Mouse (Mus musculus): ENCODE data around the gene Lmx1b.

Gene Lmx1b

GRCm38 (mm10) chr2:33582457-33583060, 57.8 kb downstream of the Lmx1b start:
- DNase-seq (ENCODE audit: low read depth) = no peak

DNA sequence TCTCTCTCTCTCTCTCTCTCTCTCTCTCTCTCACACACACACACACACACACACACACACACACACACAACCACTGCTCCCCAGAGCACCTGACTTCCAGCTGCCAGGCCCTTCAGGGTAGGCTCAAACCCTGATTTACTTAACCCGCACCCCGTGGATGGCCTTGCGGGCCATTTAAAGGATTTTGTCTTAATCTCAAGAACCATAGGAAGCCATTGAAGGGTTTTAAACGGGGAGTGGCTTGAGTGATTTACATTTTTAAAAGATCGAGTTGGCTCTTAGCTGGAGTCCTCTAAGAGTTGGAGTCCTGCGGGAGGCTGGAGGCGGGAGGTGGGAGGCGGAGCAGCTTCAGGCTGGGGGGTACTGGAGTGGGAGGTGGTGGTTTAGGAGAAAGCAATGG, 58.4 kb downstream of the Lmx1b start:
- DNase-seq (ENCODE audit: low read depth) = no peak

- DNase-seq (ENCODE audit: low read depth) = no peak
Observed at GRCm38 (mm10) chr2:33581449-33581777, 58.9 kb downstream of the Lmx1b start.

GRCm38 (mm10) chr2:33580697-33581448, 59.4 kb downstream of the Lmx1b start:
- no peak for DNase-seq (ENCODE audit: low read depth)

DNA sequence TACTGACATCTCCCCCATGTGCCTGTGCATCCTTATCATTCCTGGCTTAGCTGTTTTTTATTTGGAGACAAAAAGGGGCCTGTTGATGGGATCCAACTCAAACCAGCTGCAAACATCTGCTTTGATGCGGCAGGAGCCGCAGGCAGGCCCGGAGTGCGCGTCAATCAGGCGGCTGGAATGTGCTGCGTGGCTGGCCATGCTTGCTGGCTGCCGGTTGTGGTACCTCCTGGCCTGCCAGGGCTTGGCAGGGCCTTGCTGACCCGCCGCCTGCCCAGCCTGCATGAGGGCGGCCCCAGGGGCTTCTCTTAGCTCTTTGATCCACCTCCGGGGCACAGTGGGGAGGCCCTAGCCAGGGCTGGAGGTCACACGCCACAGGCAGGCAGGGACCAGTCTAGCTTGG, 64.9 kb downstream of the Lmx1b start:
- no peak for DNase-seq (ENCODE audit: low read depth)

DNA sequence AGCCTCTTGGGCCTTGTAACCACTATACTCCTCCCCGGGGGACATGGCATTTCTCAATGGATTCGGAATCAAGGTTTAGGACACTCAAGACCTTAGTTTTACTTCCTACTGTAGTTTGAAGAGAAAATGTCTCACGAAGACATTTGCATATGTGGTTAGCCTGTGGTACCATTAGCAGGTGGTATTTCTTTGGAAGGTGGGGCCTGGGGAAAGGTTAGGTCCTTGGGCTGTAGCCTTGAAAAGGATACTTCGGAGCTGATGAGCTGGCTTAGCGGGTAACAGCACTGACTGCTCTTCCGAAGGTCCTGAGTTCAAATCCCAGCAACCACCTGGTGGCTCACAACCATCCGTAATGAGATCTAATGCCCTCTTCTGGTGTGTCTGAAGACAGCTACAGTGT, 67.2 kb downstream of the Lmx1b start:
- no peak for DNase-seq (ENCODE audit: low read depth)

- DNase-seq (ENCODE audit: low read depth) = no peak
Observed at GRCm38 (mm10) chr2:33571219-33571824, 69.0 kb downstream of the Lmx1b start.

DNA sequence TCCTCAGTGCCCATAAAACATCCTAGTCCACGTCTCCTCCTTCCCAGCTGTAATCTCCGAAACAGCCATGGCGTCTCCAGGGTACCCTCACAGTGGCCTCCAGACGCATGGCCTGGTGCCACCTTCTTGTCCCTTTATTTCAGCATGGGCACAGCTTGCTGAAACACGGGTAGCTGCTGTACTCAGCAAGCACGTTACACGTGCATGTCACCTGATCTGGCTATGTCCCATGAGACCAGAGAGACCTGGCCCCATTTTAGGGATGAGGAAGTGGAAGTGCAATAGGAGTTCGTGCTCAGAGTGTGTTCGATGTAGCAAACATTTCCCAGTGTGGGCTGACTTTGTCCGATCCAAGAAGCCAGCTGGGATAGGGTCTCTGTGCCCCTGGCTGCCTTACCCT, 70.6 kb downstream of the Lmx1b start:
- DNase-seq (ENCODE audit: low read depth) = no peak

GRCm38 (mm10) chr2:33569240-33569639, 71.1 kb downstream of the Lmx1b start:
- DNase-seq (ENCODE audit: low read depth) = no peak

- DNase-seq (ENCODE audit: low read depth) = no peak
Observed at GRCm38 (mm10) chr2:33565886-33566285, 74.4 kb downstream of the Lmx1b start.

GRCm38 (mm10) chr2:33564748-33565147, 75.6 kb downstream of the Lmx1b start:
- DNase-seq (ENCODE audit: low read depth) = no peak

- peak; percentile 23 for DNase-seq (ENCODE audit: low read depth)
Observed at GRCm38 (mm10) chr2:33559752-33560151, 80.6 kb downstream of the Lmx1b start.

GRCm38 (mm10) chr2:33559334-33559733, 81.0 kb downstream of the Lmx1b start:
- no peak for DNase-seq (ENCODE audit: low read depth)

DNA sequence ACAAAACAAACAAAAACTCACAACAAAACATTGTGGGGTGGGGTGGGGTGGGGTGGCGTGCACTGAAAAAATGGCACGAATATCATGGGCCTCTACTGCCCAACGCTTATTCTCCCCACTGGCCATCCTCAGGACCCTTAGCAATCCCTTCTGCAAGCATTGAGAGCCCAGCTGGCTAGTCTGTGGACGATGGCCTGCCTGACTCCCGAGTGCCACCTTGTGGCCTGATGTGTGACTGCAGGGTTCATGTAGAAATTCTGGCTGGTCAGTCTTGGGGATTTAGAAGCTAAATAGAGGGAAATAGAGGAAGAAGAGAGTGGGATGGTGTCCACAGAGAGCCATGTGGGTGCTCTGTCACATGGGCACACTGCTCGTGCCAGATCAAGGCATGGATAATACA, 82.1 kb downstream of the Lmx1b start:
- DNase-seq (ENCODE audit: low read depth) = no peak

GRCm38 (mm10) chr2:33555573-33555972, 84.7 kb downstream of the Lmx1b start:
- DNase-seq (ENCODE audit: low read depth) = no peak

- DNase-seq (ENCODE audit: low read depth) = no peak
Observed at GRCm38 (mm10) chr2:33552672-33553071, 87.6 kb downstream of the Lmx1b start.

DNA sequence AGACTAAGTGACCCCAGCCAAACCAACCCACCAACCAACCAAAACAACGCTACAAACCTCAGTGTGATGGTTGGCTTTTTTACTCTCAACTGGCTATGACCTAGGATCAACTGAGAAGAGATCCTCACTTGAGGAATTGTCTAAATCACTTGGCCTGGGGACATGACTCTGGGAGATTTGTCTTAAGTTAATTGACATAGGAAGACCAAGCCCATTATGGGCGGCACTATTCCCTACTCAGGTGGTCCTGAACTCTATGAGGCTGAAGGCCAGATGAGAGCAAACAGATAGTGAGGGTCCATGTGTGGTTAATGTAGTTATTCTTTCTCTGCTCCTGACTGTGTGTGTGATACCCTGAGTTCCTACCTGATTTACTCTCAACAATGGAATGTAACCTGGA, 92.7 kb downstream of the Lmx1b start:
- no peak for DNase-seq (ENCODE audit: low read depth)

- DNase-seq (ENCODE audit: low read depth) = no peak
Observed at GRCm38 (mm10) chr2:33546879-33547278, 93.4 kb downstream of the Lmx1b start.

- no peak for DNase-seq (ENCODE audit: low read depth)
Observed at GRCm38 (mm10) chr2:33546051-33546450, 94.3 kb downstream of the Lmx1b start.

- DNase-seq (ENCODE audit: low read depth) = no peak
Observed at GRCm38 (mm10) chr2:33544781-33545566, 95.3 kb downstream of the Lmx1b start.

- no peak for DNase-seq (ENCODE audit: low read depth)
Observed at GRCm38 (mm10) chr2:33544203-33544762, 96.0 kb downstream of the Lmx1b start.

DNA sequence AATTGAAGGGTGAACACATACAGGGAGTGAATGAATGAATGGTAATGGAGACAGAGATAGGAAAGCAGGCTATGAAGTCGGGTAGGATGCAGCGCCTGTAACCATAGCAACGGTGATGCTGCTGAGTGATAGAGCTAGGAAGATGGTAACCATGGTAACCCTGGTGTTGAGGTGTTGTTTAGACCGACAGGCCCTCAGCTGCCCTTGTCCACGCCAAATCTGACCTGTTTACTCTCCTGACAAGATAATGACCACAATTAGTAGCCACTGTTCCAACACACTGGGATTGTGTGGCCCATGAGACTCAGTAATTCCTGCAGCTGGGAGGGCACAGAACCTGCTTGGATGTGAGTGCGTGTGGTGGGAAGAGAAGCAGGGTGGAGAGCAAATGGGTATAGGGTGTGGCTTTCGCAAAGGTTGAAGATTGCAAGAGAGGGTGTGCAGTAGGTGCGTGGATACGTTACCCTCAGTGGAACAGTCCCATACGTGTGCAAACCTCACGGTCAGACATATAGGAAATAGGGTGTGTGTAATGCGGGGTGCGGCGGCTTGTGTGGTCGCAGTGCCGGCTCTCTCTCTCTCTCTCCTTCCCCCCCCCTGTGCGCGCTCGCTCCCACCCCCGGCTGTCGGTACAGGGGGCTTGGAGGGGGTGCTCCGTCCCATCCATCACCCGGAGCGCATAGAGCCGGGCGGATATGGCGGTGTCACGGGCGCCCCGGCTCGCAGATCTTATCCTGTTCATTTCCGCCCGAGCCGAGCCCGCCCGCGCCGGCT, 96.7 kb downstream of the Lmx1b start:
- DNase-seq (ENCODE audit: low read depth) = no peak

Measured in c-Kit-positive CD71-positive TER-119-negative erythroid progenitor cells, embryonic 14.5 days (primary cell).